Mouse (Mus musculus): ENCODE data around the gene Gm29427. TPM values are rescaled to one million over a fixed set of nuclear protein-coding genes. Genes with fewer than 3 reads are reported as not detected.

The Gm29427 gene
- polyA plus RNA-seq, 1 experiment = 0.40 TPM

DNA sequence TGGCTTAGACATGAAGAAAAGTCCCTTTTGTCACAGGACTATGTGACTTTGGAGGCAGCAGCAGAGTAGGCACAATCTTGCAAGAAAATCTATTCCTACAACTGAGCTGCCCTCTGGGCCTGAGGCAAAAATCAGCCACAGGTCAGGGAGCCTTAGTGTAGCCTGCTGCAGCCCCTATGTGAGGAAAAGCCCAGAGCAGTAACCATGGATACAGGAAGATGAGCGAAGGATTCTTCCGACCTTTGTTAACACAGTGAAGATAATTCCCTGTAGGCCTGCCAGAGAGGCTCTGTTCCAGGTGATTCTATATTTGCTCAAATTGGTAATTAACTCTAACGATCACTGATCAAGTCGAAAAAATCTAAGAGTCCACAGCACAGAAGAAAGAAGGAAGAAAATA is 71.5 kb downstream of the Gm29427 start:
- no peak overlapping the region for H3K9ac ChIP-seq (ENCODE audit: low read depth, poor library complexity, severe bottlenecking)
- no peaks in the 10 kb centered on the region for H3K4me1 ChIP-seq (ENCODE audit: control insufficient read depth, insufficient read depth, low read length)
- no peak overlapping the region for H3K27ac ChIP-seq (ENCODE audit: insufficient read depth, low read length)
- no peak overlapping the region for H3K4me3 ChIP-seq (ENCODE audit: low read depth, low read length)
- TF ChIP-seq POLR2A (IDR thresholded peaks at IDR 0.05; ENCODE audit: insufficient read depth, low read length) (no peak), CTCF (IDR thresholded peaks at IDR 0.05; ENCODE audit: low read depth, low read length) (no peak), EP300 (IDR thresholded peaks at IDR 0.05; ENCODE audit: insufficient read depth, low read depth, low read length) (no peak)
- H3K36me3 ChIP-seq (ENCODE audit: control insufficient read depth, insufficient read depth, low read length, poor library complexity, severe bottlenecking) = no peaks in the 10 kb centered on the region
- no peaks in the 10 kb centered on the region for H3K9me3 ChIP-seq (replicated peaks; ENCODE audit: control insufficient read depth, insufficient read depth, low read length, poor library complexity, severe bottlenecking)
- no peaks in the 10 kb centered on the region for H3K27me3 ChIP-seq (ENCODE audit: control insufficient read depth, insufficient read depth, low read length, poor library complexity, severe bottlenecking)

DNA sequence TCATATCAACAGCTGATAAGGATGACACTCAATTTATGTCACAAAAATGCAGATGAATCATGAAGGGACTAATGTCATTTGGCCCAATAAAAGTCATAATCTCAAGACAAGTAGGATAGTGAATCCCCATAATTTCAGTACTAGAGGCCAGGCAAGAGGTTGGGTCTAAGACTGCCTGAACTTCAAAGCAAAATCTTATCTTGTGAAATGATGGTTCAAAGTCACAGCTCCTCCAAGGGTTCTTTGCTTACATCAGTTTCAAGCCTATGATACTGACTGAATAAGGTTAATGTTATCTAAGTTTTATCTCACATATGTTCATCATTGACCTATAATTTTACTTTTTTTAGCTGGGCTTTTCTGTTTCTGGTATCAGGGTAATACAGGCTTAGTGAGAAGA is 74.6 kb downstream of the Gm29427 start:
- no peaks in the 10 kb centered on the region for H3K9me3 ChIP-seq (replicated peaks; ENCODE audit: control insufficient read depth, insufficient read depth, low read length, poor library complexity, severe bottlenecking)
- TF ChIP-seq EP300 (IDR thresholded peaks at IDR 0.05; ENCODE audit: insufficient read depth, low read depth, low read length) = no peak
- TF ChIP-seq POLR2A (IDR thresholded peaks at IDR 0.05; ENCODE audit: insufficient read depth, low read length) = no peak
- no peak for TF ChIP-seq CTCF (IDR thresholded peaks at IDR 0.05; ENCODE audit: low read depth, low read length)
- H3K27ac ChIP-seq (ENCODE audit: insufficient read depth, low read length) = no peak overlapping the region
- H3K4me1 ChIP-seq (ENCODE audit: control insufficient read depth, insufficient read depth, low read length) = no peaks in the 10 kb centered on the region
- no peaks in the 10 kb centered on the region for H3K36me3 ChIP-seq (ENCODE audit: control insufficient read depth, insufficient read depth, low read length, poor library complexity, severe bottlenecking)
- no peak overlapping the region for H3K4me3 ChIP-seq (ENCODE audit: low read depth, low read length)
- H3K27me3 ChIP-seq (ENCODE audit: control insufficient read depth, insufficient read depth, low read length, poor library complexity, severe bottlenecking) = no peaks in the 10 kb centered on the region
- H3K9ac ChIP-seq (ENCODE audit: low read depth, poor library complexity, severe bottlenecking) = no peak overlapping the region

GRCm38 (mm10) chr1:130633761-130634410 is 81.7 kb downstream of the Gm29427 start:
- Histone ChIP-seq H3K36me3 (ENCODE audit: control insufficient read depth, insufficient read depth, low read length, poor library complexity, severe bottlenecking) (no peaks in the 10 kb centered on the region), H3K9ac (ENCODE audit: low read depth, poor library complexity, severe bottlenecking) (no peak overlapping the region), H3K4me1 (ENCODE audit: control insufficient read depth, insufficient read depth, low read length) (no peaks in the 10 kb centered on the region), H3K27ac (ENCODE audit: insufficient read depth, low read length) (no peak overlapping the region), H3K4me3 (ENCODE audit: low read depth, low read length) (no peak overlapping the region), H3K9me3 (replicated peaks; ENCODE audit: control insufficient read depth, insufficient read depth, low read length, poor library complexity, severe bottlenecking) (no peaks in the 10 kb centered on the region; the same call in 1 of the 2 replicates), H3K27me3 (ENCODE audit: control insufficient read depth, insufficient read depth, low read length, poor library complexity, severe bottlenecking) (no peaks in the 10 kb centered on the region)
- TF ChIP-seq CTCF (IDR thresholded peaks at IDR 0.05; ENCODE audit: low read depth, low read length) (peak; percentile 86), POLR2A (IDR thresholded peaks at IDR 0.05; ENCODE audit: insufficient read depth, low read length) (no peak)

- H3K9ac ChIP-seq (ENCODE audit: low read depth, poor library complexity, severe bottlenecking) = no peak overlapping the region
- no peak overlapping the region for H3K27ac ChIP-seq (ENCODE audit: insufficient read depth, low read length)
- H3K4me1 ChIP-seq (ENCODE audit: control insufficient read depth, insufficient read depth, low read length) = no peaks in the 10 kb centered on the region
- no peak for TF ChIP-seq CTCF (IDR thresholded peaks at IDR 0.05; ENCODE audit: low read depth, low read length)
- no peak for TF ChIP-seq POLR2A (IDR thresholded peaks at IDR 0.05; ENCODE audit: insufficient read depth, low read length)
- no peak for TF ChIP-seq EP300 (IDR thresholded peaks at IDR 0.05; ENCODE audit: insufficient read depth, low read depth, low read length)
- H3K36me3 ChIP-seq (ENCODE audit: control insufficient read depth, insufficient read depth, low read length, poor library complexity, severe bottlenecking) = no peaks in the 10 kb centered on the region
- no peak overlapping the region for H3K4me3 ChIP-seq (ENCODE audit: low read depth, low read length)
- H3K9me3 ChIP-seq (replicated peaks; ENCODE audit: control insufficient read depth, insufficient read depth, low read length, poor library complexity, severe bottlenecking) = no peaks in the 10 kb centered on the region; the same call in 1 of the 2 replicates
- no peaks in the 10 kb centered on the region for H3K27me3 ChIP-seq (ENCODE audit: control insufficient read depth, insufficient read depth, low read length, poor library complexity, severe bottlenecking)
Measured at GRCm38 (mm10) chr1:130633316-130633715, 82.3 kb downstream of the Gm29427 start.

DNA sequence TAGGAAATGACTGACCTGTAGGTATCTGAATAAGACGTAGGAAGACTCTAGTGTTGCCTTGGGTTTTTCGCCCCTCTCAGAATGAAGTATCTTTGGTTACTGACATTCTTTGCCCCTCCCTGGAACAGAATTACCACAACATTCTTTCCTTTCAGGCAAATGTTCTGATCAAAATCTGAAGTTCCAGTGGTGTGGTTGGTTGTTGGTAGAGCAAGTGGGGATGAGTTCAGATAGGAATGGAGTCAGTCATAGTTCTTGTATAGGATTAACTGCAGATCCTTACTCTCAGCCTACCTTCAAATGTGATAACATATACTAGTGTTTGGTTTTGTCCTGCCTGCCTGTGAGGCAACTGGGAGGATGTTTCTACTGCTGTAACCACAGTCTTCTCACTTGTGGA is 86.1 kb downstream of the Gm29427 start, which contains the start of gene Zp3r:
Gene Zp3r, minus strand, starts transcription at position 101 of the 400 bp plus-strand sequence.
- Histone ChIP-seq H3K4me3 (ENCODE audit: low read depth, low read length) (no peak within 1 kb of the TSS), H3K4me1 (ENCODE audit: control insufficient read depth, insufficient read depth, low read length) (no peaks in the 10 kb centered on the region), H3K9ac (ENCODE audit: low read depth, poor library complexity, severe bottlenecking) (no peak within 1 kb of the TSS), H3K27ac (ENCODE audit: insufficient read depth, low read length) (no peak within 1 kb of the TSS), H3K36me3 (ENCODE audit: control insufficient read depth, insufficient read depth, low read length, poor library complexity, severe bottlenecking) (no peaks in the 10 kb centered on the region), H3K9me3 (replicated peaks; ENCODE audit: control insufficient read depth, insufficient read depth, low read length, poor library complexity, severe bottlenecking) (no peaks in the 10 kb centered on the region; the same call in 1 of the 2 replicates), H3K27me3 (ENCODE audit: control insufficient read depth, insufficient read depth, low read length, poor library complexity, severe bottlenecking) (no peaks in the 10 kb centered on the region)
- no peak for TF ChIP-seq EP300 (IDR thresholded peaks at IDR 0.05; ENCODE audit: insufficient read depth, low read depth, low read length)
- TF ChIP-seq CTCF (IDR thresholded peaks at IDR 0.05; ENCODE audit: low read depth, low read length) = no peak
- no peak for TF ChIP-seq POLR2A (IDR thresholded peaks at IDR 0.05; ENCODE audit: insufficient read depth, low read length)

Other genes with a start within 250 kb of the Gm29427 start
- not detected in 2 replicates for gene Zp3r, start 86.2 kb downstream of the Gm29427 start, polyA plus RNA-seq (2011; ENCODE audit: insufficient read depth, insufficient read length, low read depth, missing spikeins)
- gene C4bp, start 54.2 kb downstream of the Gm29427 start, polyA plus RNA-seq (2011; ENCODE audit: insufficient read depth, insufficient read length, low read depth, missing spikeins) = not detected in 2 replicates
- 6.2 and 8.1 TPM in 2 replicates for gene Yod1, start 1.5 kb upstream of the Gm29427 start, polyA plus RNA-seq (2011; ENCODE audit: insufficient read depth, insufficient read length, low read depth, missing spikeins)
- 9.7 and 11.5 TPM in 2 replicates for gene Pfkfb2, start 13.5 kb upstream of the Gm29427 start, polyA plus RNA-seq (2011; ENCODE audit: insufficient read depth, insufficient read length, low read depth, missing spikeins)
- 3.3 and 3.5 TPM in 2 replicates for gene AA986860, start 16.2 kb upstream of the Gm29427 start, polyA plus RNA-seq (2011; ENCODE audit: insufficient read depth, insufficient read length, low read depth, missing spikeins)
- not detected in 2 replicates for gene Fcamr, start 85.1 kb upstream of the Gm29427 start, polyA plus RNA-seq (2011; ENCODE audit: insufficient read depth, insufficient read length, low read depth, missing spikeins)
- not detected in 2 replicates for gene Pigr, start 110.9 kb upstream of the Gm29427 start, polyA plus RNA-seq (2011; ENCODE audit: insufficient read depth, insufficient read length, low read depth, missing spikeins)
- gene Fcmr, start 149.9 kb upstream of the Gm29427 start, polyA plus RNA-seq (2011; ENCODE audit: insufficient read depth, insufficient read length, low read depth, missing spikeins) = not detected in 2 replicates
- gene Il24, start 171.7 kb upstream of the Gm29427 start, polyA plus RNA-seq (2011; ENCODE audit: insufficient read depth, insufficient read length, low read depth, missing spikeins) = not detected in 2 replicates
- not detected in 2 replicates for gene Il20, start 195.7 kb upstream of the Gm29427 start, polyA plus RNA-seq (2011; ENCODE audit: insufficient read depth, insufficient read length, low read depth, missing spikeins)
- gene Il19, start 224.3 kb upstream of the Gm29427 start, polyA plus RNA-seq (2011; ENCODE audit: insufficient read depth, insufficient read length, low read depth, missing spikeins) = not detected in 2 replicates